Mouse (Mus musculus) urinary bladder, postnatal 25 days (tissue): ENCODE data around the gene Prickle2.
A peak's percentile ranks its signal among the peaks of the same experiment; 100 is the strongest.

Experiments used
- DNase-seq: peaks from one replicate; pipeline ENCODE4 v3.0.0; 2022; ENCODE audit warnings: low spot score

Gene Prickle2

DNA sequence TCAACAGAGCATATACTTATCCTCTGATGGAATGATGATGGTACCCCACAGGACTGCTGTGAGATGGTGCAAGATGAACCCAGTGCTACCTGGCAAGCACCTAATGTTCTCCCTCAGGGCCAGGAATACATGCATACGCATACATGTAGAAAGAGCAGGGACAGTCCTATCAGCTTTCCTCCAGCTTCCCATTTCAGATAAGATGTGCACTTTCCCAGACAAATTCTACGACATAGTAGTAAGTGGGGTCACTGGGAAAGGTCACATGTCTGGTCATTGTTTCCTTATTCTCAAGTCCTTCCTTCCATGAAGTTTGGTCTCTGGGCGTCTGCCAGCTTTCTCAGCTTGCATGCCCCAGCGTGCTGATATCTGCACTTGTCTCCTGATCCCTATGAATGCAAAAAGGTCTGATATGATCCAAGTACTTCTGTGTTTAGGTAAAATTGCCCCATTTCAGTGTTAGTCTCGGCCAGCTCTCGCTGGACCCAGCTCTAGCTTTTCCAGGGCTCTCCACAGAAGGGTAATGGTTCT is 187.5 kb downstream of the Prickle2 start:
- no peak for DNase-seq

DNA sequence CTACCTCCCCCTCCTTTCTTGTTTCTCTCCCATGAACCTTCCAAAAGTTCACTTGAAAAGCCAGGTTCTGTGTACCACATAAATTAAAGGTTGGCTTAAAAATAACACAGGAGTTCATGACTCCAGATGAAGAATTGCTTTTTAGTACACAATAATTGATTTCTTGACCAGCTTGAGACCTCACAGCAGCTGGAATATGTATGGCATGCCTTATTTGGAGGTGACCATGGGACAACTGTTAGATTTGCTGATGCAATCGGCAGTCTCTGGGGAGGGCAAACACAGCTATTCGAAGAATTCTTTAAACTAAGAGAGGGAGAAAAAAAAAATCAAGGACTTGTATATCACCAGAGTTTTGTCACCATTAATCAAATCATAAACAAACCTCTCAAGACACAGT is 189.0 kb downstream of the Prickle2 start:
- DNase-seq = no peak

GRCm38 (mm10) chr6:92512001-92512400 is 194.0 kb downstream of the Prickle2 start:
- DNase-seq = no peak

DNA sequence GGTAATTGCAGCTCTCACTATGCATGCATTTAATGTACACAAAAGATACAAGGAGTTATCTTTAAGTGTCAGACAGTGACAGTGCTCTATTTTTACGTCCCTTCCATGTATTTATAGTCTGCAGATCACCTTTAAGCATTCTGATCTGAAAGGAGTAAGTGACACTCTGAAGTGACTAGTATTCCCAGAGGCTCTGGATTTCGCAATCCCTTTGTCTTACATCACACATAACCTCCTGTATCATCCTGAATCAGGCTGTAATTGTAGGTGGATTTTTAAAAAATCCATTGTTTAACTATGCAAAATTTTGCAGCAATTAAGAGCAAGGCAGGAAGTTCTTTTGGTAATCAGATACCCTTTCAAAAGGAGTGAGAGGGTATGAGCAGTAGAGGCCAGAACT is 196.2 kb downstream of the Prickle2 start:
- no peak for DNase-seq

DNA sequence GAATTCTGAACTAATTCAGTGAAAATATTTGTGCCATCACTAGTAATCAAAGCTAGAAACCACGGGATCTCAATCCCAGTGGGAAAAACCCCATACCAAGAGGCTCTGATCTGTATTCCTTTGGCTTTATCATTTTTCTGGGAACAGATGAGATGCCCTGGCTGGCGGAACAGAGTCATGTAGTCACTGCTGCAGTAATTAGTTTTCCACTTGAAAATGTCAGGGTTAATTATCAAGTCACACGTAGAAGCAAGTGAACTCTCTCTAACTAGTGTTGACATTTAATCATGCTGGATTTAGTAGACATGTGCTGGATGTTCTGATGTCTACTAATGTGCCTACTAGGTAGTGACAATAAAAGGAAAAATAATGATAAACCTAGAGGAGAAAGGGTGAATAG is 199.7 kb downstream of the Prickle2 start:
- no peak for DNase-seq

DNA sequence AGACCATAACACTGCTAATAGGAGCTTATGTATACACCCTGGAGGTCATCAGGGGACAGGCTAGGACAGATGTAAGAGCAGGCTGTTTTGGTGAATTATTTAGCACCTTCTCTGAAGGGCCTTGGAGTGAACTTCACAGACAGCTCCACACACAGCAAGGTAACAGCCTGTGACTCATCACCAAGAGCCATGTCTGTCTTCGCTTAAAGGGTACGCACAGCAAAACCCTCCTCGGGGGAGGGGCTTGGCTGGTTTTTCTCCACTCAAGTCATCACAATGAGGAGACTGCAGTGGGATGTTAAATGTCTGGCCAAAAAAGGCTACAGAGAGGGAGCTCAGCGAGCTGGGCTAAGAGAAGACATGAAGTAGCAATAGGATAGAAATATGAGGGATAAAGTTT is 206.5 kb downstream of the Prickle2 start:
- DNase-seq = no peak

DNA sequence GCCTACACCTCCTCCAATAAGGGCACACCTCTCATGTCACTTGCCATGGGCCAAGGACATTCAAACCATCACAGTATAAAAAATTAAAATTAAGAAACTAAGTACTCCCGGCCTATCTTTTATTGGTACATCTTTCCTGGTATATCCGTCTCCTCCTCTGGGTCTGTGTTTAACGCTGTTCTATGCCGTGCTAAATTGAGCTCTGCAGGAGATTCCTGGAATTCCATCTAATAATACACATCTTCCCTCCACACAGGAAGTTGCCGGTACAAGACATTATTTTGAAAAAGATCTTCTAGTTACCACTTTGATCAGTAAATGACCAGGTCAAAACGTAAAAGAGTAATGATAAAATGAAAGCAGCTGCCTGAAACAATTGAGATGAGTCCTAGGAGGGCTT is 207.4 kb downstream of the Prickle2 start:
- no peak for DNase-seq

DNA sequence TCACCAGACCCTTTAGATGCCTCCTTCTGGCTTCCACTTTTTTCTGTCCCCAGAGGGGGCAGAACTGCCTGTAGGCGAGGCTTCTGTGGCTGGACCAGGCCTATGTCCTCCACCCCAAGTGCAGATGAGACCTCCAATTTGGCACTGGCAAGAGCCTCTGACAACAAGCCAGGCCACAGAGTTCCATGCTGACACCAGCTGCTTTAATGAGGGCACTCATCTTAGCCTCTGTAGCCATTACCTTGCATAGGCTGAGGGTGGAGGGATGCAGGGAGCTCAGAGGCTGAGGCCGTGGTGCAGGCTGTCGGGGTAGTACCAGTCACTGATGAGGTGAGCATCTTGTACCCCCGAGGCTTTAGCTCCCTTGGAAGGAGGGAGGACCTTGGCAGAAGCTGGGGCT is 208.7 kb downstream of the Prickle2 start:
- DNase-seq = no peak

- no peak for DNase-seq
These were observed 210.5 kb downstream of the Prickle2 start for GRCm38 (mm10) chr6:92495500-92495899.

DNA sequence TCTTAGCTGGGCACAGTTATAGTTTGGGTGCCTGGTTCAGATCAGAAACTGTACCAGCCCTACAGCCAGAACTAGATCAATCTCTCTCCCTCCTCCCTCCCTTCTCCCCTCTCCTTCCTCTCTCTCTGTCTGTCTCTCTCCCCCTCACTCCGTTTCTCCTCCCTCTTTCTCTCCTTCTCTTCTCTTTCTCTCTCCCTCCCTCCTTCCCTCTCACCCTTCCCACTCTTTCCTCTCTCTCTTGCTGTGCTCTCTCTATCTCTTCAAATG is 224.3 kb downstream of the Prickle2 start:
- no peak for DNase-seq

GRCm38 (mm10) chr6:92480941-92481689 is 224.8 kb downstream of the Prickle2 start:
- DNase-seq = peak; percentile 45

GRCm38 (mm10) chr6:92478612-92479011 is 227.3 kb downstream of the Prickle2 start:
- DNase-seq = no peak

DNA sequence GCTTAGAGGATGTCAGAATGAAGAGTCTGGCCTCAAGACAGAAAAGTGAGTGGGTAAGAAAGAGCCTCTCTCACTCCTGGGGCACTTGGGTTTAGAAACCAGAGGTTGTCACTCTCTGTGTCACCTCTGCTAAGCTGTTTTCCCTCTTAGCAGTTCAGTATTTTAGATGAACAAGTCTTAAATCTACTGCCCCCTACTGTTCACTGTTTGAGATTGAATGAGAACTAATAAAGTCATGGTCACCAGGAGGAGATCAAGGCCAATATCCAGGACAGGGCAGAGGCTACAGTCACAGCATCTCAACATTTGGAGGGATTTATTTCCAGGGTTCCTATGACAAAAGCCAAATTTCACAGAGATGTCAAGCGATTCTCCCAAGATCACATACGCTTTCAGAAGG is 228.3 kb downstream of the Prickle2 start:
- DNase-seq = no peak

- no peak for DNase-seq
These were observed 236.5 kb downstream of the Prickle2 start for GRCm38 (mm10) chr6:92469456-92469855.

DNA sequence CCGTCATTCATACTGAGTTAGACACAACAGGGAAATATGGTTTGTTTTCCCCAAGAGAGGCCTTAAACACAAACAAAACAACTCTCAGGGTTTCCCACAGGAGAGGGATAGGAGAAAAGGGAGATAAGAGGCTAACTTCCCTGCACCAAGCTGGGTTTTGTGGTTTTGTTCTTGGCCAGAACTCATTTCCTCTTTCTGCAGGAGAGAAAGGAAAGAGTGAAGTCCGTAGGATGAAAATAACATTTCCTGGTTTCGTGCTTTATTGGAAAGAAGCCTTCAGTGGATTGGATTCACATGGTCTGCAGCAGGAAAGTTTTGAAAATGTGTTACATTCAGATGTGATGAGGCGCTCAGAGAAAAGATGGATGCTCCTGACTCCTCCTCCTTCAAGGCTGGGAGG is 237.1 kb downstream of the Prickle2 start:
- no peak for DNase-seq

DNA sequence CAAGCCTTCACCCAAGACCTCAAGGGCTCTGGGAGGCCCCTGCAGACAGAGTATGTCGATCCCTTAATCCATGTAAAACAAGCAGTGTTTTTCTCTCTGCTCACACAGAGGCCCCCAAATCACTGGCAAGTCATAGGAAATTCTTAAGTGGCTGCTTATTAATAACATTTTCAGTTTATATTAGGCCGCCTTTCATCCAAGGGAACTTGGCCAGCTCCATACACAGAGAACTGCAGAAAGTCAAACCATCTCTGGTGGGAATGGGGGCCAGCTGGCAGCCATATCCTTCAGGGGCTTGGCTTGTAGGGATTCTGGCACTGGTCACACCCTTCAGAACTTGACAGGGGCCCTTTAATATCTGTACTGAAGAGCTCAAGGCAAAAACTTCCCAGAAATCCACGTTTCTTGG is 237.6 kb downstream of the Prickle2 start:
- no peak for DNase-seq

DNA sequence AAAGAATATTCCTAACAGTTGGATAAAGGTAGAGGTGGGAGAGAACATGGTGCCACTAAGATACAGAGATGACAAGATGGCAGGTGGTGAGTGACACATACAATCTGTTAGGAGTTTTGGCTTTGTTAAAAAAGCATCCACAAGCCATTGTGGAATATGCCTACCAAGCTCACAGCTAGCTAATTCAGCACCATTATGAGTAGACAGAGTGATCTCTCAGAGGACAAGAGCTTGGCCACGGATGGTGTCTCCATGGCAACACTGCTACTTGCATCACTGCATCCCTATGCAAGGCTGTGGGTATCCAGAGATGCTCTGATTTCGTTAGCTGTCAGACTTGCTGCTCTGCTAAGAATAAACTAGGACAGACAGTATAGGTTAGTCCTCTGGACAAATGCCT is 238.6 kb downstream of the Prickle2 start:
- no peak for DNase-seq

DNA sequence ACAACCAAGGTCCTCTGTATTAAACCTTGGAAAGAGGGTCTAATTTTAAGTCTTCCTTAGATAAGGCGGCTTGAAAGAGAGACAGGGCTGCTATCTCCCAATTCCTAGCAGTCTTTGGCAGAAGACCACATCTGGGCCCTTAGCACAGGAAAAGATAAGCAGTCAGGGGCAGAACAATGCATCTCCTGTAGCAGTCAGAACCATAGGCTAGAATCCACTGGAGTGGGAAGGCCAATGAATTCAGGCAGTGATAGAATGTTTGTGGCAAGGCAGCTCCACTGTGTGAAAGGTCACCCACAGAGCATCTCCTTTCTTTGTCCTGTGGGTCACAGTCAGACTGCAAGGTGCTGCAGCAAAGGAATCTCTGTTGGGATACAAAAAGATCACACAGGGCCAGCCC is 240.3 kb downstream of the Prickle2 start:
- DNase-seq = no peak

GRCm38 (mm10) chr6:92464781-92465337 is 241.1 kb downstream of the Prickle2 start:
- no peak for DNase-seq

DNA sequence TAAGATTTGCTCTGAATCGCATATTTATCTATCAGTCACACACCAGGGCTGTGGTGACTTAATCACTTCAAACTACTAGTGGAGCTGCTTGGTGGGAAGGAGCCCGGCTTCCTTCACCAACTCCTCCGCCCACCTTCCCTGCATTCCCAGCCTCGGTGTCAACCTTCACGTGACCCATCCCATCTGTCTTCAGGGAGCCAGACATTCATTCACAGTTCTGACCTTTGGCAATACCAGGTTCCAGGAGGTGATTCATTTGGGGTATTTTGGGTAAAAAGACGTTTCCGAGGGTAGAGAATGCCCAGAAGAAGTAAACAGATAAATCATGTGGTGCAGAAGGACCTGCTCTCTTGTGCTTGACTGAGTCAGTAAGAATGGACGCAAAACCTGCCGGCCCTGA is 242.2 kb downstream of the Prickle2 start:
- DNase-seq = no peak

- DNase-seq = no peak
These were observed 245.2 kb downstream of the Prickle2 start for GRCm38 (mm10) chr6:92460750-92461149.

- DNase-seq = no peak
These were observed 247.9 kb downstream of the Prickle2 start for GRCm38 (mm10) chr6:92458026-92458425.

DNA sequence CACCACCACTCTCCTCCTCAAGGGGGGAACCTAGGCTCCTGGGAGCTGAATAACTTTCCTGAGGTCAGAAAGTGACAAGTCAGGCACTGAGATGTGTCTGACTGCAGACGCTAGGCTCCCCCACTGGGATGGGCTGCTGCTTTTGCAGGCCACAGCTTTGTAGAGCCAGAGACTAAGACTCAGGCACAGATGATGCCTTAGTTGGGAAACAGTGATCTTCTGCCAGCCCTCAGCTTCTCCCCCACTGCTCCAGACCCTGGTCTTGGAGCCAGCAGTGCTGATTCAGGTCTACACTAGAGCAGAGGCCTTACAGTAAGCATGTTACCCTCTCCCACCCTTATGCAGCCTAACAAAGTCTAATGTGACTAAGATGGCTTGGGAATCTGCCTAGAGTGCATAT is 254.5 kb downstream of the Prickle2 start:
- no peak for DNase-seq

DNA sequence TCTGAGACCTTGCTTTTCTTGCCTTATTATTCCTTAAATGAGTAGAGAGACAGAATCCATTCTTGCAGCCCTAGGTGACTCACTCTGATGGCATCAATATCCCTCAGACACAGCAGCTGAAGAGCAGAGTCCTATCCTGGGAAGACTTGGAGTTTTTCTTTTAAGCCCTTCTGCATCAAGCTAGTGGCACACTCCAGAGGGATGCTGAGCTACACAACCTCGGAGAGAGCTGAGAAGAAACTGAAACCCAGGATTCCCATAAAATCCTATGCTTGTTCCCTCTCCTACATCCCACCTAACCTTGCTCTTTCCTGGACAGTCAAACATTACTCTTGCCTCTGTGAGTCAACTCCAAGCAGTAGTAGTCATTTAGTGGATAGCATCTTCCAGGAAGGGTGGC is 256.0 kb downstream of the Prickle2 start:
- DNase-seq = no peak
